Mouse (Mus musculus) embryonic fibroblast, embryonic 13.5 days (primary cell): Measurements from ENCODE around the gene Ccnjl.

Experiments used
- CTCF ChIP-seq: IDR thresholded peaks from 2 replicates; pipeline ENCODE4 v1.5.1; 2011; ENCODE audit warnings: mild to moderate bottlenecking, control low read depth, low read length, moderate library complexity, borderline replicate concordance; ENCODE audit not compliant: insufficient read depth
- POLR2A ChIP-seq: IDR thresholded peaks from 2 replicates; pipeline ENCODE4 v1.6.1; 2011; ENCODE audit warnings: low read depth, mild to moderate bottlenecking, control low read depth, low read length, moderate library complexity

- TF ChIP-seq CTCF (peak; percentile 41; the same call in 1 of the 2 replicates), POLR2A (no peak)
These were observed at the start of gene Ccnjl for GRCm38 (mm10) chr11:43528683-43529499.
